Mouse (Mus musculus) telencephalon, adult 2 months (tissue): ENCODE measurements around the gene Prss54.
A peak's percentile ranks its signal among the peaks of the same experiment; 100 is the strongest.

Source experiments
- DNase-seq: peaks from one replicate; pipeline ENCODE4 v3.0.0-alpha.2; 2011; ENCODE audit warnings: low read depth, low spot score

The Prss54 gene

GRCm38 (mm10) chr8:95551577-95551976, 24.6 kb downstream of the Prss54 start:
- no peak for DNase-seq

DNA sequence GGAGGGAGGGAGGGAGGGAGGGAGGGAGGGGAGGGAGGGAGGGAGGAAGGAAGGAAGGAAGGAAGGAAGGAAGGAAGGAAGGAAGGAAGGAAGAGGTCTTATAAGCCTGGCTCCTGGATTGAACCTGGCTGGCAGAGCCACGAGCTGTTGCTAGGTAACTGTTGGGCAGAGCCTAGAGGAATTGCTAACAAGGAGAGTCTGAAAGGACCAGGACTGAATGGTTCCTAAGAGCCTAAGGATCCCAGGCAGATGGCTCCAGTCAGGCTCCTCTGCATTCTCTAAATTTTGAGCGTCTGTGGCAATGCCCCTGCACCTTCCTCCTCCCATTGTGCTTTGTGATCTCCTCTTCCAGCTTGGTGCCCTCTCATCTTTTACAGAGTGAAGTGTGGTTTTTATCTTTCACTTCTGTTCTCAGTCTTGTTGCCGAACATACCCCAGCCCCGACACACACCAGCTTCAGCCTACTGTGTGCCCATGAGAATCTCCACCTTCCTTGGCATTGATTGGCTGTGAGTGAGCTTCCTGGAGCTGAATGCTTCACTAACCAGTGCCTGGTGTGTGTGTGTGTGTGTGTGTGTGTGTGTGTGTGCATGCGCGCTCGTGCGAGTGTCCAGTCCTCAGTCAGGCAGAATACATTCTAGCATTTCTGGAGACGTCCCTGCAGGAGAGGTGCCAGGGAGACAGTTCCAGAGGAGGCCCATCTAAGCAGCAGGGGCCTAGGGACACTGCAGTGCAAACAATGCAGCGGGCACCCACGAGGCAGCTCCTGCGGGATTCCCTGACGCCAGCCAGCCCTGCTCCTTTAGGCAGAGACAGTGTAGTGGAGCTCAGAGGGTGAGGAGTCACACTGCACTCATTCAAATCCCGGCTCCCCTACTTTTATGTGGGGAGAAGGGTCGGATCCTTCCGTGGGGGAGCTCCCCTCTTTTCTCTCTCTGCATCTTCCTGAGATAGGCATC, 26.0 kb downstream of the Prss54 start:
- no peak for DNase-seq

DNA sequence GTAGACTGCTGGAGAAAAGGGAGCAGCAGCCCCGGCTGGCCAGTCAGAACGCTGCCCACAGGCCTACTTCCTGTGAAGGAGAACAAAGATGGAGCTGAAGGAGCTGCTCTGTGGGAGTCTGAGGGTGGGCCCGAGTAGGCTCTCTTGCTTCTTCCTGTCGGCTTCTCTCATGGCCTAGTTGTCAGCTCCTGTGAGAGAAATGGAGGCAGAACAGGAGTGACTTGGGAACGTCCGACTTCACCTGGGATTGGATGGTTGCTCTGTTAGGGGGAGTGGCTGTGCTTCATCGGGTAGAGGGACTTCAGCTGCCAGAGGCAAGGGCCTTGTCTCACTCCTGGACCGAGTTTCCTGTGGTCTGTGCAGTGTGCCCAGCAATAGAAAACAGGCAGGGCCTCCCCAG, 28.2 kb downstream of the Prss54 start:
- DNase-seq: no peak

- no peak for DNase-seq
Measured at GRCm38 (mm10) chr8:95546986-95547385, 29.2 kb downstream of the Prss54 start.

- no peak for DNase-seq
Measured at GRCm38 (mm10) chr8:95545815-95546214, 30.3 kb downstream of the Prss54 start.

GRCm38 (mm10) chr8:95543065-95543464, 33.1 kb downstream of the Prss54 start:
- DNase-seq: no peak

DNA sequence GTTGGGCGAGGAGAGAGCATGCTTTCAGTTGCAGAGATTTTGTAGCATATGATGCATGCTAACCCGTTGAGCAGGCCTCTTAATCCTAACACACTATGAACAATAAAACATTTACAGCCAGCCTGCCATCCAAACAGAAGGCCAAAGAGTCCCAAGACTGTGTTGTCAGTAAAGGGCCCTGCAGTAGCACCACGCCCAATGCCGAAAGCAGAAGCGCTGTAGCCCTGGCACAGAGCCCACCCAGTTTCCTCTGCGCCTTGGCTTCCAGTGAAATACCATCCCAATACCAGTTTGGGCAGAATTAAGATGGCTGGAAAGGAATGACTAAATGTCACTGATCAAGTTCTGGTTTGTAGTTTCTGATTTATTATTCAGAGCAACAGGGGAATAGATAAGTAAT, 33.9 kb downstream of the Prss54 start:
- no peak for DNase-seq

DNA sequence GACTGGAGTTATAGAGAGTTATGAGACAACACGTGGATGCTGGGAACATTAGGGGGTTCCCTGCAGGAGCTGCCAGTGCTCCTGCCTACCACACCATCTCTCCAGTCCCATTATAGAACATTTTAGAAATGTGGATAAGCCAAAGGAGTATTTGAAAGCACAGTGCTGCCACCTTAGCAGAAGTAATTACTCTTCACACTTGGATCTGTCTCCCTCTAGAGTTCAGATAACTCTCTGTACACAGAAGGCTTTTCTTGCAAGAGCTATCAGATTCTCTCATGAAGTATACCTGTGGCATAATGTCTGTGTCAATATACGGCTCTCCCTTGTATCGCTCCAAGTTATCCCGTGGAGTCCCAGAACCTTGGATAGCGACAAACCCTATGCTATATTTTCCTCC, 36.7 kb downstream of the Prss54 start:
- DNase-seq: no peak

- peak; percentile 46 for DNase-seq
Measured at GRCm38 (mm10) chr8:95533584-95534387, 42.4 kb downstream of the Prss54 start, which contains the start of gene Ccdc113. Ccdc113 (plus strand) TSS chr8:95534085.

DNA sequence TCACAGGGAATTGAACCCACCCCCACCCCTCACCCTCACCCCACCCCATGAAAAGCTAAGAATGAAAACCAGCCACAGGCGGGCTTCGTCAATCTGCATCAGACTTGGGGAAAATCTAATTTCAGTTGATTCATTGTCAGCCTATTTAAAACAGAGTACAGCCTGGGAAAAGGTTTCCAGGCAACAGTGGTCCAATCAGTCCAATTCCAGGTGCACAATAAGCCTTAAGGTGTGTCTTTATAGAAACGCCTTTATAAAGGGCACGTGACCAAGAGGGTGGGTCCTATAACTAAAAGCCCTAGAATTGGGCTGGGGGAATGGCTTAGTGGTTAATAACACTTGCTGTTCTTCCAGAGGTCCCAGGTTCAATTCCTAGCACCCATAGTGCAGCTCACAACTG, 43.9 kb downstream of the Prss54 start:
- DNase-seq: no peak

DNA sequence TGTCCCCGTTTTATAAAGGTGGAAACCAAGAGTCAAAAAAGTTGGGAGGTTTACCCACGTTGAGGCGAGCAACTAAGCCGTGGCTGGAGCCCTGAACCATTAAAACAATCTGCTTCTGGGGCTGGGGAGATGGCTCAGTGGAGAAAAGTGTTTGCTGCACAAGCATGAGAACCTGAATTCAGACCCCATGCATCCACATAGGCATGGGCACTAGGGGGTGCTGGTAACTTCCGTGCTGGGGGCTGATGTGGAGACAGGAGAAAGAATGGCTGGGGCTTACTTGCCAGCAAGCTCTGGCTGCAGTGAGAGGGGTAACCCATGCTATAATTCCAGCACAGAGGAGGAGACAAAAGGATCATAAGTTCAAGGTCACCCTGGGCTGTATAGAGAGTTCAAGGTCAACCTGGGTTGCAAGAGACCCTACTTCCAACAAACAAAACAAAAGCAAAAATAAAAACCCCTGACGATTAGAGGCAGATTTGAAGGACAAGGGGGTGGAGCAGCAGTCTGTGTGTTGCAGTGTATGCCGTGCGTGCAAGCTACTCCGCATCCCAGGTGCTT, 47.3 kb downstream of the Prss54 start:
- no peak for DNase-seq

DNA sequence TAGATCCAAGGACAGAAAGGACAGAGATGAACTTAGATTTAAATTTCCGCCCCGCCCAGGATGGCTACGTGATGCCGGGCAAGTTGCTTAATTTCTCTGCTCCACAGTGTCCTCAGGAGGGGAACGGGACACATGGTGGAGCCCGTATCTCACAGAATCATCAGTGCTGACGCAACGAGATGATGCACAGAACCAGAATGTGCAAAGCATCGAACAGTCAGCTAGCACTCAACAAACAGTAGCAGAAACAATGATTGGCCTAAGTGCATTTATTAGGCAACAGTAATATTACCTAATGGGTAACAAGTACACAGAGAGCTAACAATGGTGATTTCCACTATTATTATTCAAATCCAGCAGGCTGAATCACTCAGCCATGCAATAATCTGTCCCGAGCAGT, 47.9 kb downstream of the Prss54 start:
- DNase-seq: no peak

DNA sequence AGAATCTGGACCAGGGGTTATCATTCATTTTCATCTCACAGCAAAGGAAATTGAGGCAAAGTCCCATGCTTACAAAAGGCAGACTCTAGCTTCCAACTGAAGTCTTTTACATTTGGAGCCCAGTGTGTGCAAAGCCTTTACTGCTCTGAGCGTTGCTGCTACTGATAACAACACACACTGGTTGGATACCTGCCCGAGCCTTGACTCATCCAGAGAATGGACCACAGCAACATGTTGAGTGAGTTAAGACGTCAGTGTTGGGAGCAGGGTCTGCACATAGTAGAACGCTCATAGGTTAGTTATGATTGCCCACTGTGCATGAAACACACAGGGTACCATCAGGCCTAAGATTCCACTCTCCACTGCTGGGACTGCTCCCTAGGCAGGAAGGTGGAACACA, 52.1 kb downstream of the Prss54 start:
- no peak for DNase-seq

DNA sequence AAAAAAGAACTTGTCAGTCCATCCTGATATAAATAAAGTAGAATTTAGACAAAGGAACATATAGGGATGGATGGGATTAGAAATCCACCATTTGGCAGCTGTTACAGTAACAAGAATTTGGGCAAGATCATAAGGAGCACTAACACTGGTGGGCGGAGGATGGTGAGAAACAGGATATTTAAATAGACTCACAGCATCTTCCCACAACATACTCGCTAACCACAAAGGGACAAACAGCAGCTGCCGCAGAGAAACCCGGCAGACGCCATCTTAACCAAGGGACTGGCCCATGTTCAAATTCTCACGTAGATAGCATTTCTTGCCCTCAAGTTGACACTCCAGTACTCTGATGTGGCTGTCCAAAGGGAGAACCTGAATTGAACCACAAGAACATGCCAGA, 59.2 kb downstream of the Prss54 start:
- peak; percentile 67 for DNase-seq

- DNase-seq: no peak
Measured at GRCm38 (mm10) chr8:95513219-95513618, 62.9 kb downstream of the Prss54 start.

GRCm38 (mm10) chr8:95512257-95512656, 63.9 kb downstream of the Prss54 start:
- DNase-seq: no peak
